Mouse (Mus musculus): Measurements from ENCODE around the gene Hcrt. TPM values are rescaled to one million over a fixed set of nuclear protein-coding genes. Genes with fewer than 3 reads are reported as not detected.
"Not testable (repeated sequence)": the region's sequence is repeated elsewhere in the genome, so short reads cannot be mapped to it uniquely, and the experiment has no call there.

The Hcrt gene
- total and polyA plus RNA-seq, 2 experiments from 2014 or later = 7.1 to 8.0 TPM

DNA sequence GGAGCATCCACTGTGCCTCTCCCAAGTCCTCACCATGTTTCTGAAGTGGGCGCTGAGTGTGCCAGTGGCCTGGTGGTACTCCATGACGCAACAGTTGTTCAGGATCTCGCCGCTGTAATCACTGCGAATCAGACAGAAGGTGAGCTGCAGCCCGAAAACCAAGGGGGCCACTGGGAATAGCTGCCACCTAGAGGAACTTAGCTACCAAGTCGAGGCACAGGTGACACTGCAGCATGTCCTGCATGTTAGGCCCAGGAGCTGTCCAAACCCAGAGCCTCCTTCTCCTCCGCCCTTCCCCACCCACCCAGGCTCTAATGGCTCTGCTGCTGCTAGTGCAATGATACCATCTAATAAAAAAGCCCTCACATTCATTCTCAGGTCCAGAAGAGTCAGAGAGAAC, 33.9 kb upstream of the Hcrt start:
- Histone ChIP-seq H3K9me3 (ENCODE audit: low read length) (no peaks in the 10 kb centered on the region), H3K4me2 (ENCODE audit: low read depth) (no peak overlapping the region), H3K4me1 (ENCODE audit: insufficient read depth) (no peaks in the 10 kb centered on the region), H3K36me3 (ENCODE audit: insufficient read depth) (peaks cover 3% of the 10 kb centered on the region; the same call in 1 of the 2 replicates), H3K4me3 (ENCODE audit: low read depth, low read length) (no peak overlapping the region), H3K9ac (no peak overlapping the region), H3K27me3 (ENCODE audit: insufficient read depth, low read length) (no peaks in the 10 kb centered on the region), H3K27ac (ENCODE audit: low read depth, low read length) (no peak overlapping the region)
- 66% methylated on average over 8 of the region's 8 CpGs for WGBS
- no peak for TF ChIP-seq CTCF (IDR thresholded peaks at IDR 0.05; ENCODE audit: low read depth)
- no peak for ATAC-seq
- DNase-seq = no peak

DNA sequence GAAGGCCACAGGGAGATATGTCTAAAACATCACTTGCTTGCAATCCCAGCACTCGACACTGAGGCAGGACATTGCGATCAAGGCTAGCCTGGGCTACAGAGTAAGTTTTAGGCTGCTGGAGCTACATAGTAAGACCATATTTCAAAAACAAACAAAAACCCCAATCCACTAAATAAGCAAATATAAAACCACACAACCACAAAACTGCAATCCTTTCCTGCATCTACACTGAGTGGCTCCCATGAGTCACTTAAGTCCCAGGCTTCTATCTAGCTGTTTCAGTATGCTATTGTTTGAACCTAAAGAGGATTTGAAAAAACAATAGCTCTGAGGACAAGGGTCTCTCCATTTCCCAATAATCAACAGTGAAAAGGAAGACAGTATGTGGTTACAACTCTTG, 32.7 kb upstream of the Hcrt start:
- Histone ChIP-seq H3K4me1 (ENCODE audit: insufficient read depth) (no peaks in the 10 kb centered on the region), H3K4me3 (ENCODE audit: low read depth, low read length) (no peak overlapping the region)
- 95% methylated on average over 2 of the region's 2 CpGs for WGBS

DNA sequence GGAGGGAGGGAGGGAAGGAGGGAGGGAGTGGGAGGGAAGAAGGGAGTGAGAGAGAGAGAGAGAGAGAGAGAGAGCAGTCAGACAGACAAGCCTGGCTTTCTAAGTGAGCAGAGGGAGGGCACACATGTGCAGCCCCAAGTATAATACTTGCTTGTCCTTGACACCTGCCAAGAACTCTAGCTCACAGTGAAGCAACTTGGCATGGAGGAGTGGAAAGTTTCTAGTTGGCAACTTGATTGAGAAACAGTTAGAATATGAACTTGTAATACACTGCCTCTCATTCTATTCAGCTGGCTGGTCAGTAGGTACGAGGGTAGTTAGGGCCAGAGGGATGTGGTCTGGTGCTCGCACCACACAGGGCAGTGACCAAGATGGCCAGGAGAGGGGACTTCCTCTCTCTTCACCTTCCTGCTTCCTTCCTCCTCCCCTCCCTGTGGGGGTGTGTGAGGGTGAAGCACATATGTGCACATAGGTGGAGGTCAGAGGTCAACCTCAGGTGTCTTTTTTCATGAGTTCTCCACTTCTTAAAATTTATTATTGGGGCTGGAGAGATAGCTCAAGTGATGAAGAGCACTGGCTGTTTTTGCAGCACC, 28.8 kb upstream of the Hcrt start:
- Histone ChIP-seq H3K9me3 (ENCODE audit: low read length) (no peaks in the 10 kb centered on the region), H3K4me1 (ENCODE audit: insufficient read depth) (no peaks in the 10 kb centered on the region), H3K4me3 (ENCODE audit: low read depth, low read length) (no peak overlapping the region), H3K9ac (no peak overlapping the region), H3K27ac (ENCODE audit: low read depth, low read length) (no peak overlapping the region), H3K36me3 (ENCODE audit: insufficient read depth) (peaks cover 15% of the 10 kb centered on the region; the same call in 1 of the 2 replicates), H3K4me2 (ENCODE audit: low read depth) (no peak overlapping the region), H3K27me3 (ENCODE audit: insufficient read depth, low read length) (no peaks in the 10 kb centered on the region)
- WGBS = 74% methylated on average over 2 of the region's 2 CpGs
- no peak for DNase-seq
- TF ChIP-seq CTCF (IDR thresholded peaks at IDR 0.05; ENCODE audit: low read depth) = no peak
- no peak for ATAC-seq

More for the DNA sequence above, 32.7 kb upstream of the Hcrt start:
- H3K36me3 ChIP-seq (ENCODE audit: insufficient read depth) = peaks cover 2% of the 10 kb centered on the region; the same call in 1 of the 2 replicates
- H3K4me2 ChIP-seq (ENCODE audit: low read depth) = no peak overlapping the region
- TF ChIP-seq CTCF (IDR thresholded peaks at IDR 0.05; ENCODE audit: low read depth) = no peak
- H3K9me3 ChIP-seq (ENCODE audit: low read length) = no peaks in the 10 kb centered on the region
- H3K27ac ChIP-seq (ENCODE audit: low read depth, low read length) = no peak overlapping the region
- no peak for ATAC-seq
- H3K27me3 ChIP-seq (ENCODE audit: insufficient read depth, low read length) = no peaks in the 10 kb centered on the region
- DNase-seq = no peak
- no peak overlapping the region for H3K9ac ChIP-seq

- H3K9me3 ChIP-seq (ENCODE audit: low read length); H3K9ac ChIP-seq; H3K27me3 ChIP-seq (ENCODE audit: insufficient read depth, low read length); ATAC-seq; H3K4me2 ChIP-seq (ENCODE audit: low read depth); H3K27ac ChIP-seq (ENCODE audit: low read depth, low read length); H3K4me1 ChIP-seq (ENCODE audit: insufficient read depth); H3K4me3 ChIP-seq (ENCODE audit: low read depth, low read length): not testable (repeated sequence)
- 77% methylated on average over 9 of the region's 9 CpGs for WGBS
- DNase-seq = peak; percentile 24
- peaks cover 15% of the 10 kb centered on the region; the same call in 1 of the 2 replicates for H3K36me3 ChIP-seq (ENCODE audit: insufficient read depth)
Measured at GRCm38 (mm10) chr11:100790644-100791043, 27.9 kb upstream of the Hcrt start.

DNA sequence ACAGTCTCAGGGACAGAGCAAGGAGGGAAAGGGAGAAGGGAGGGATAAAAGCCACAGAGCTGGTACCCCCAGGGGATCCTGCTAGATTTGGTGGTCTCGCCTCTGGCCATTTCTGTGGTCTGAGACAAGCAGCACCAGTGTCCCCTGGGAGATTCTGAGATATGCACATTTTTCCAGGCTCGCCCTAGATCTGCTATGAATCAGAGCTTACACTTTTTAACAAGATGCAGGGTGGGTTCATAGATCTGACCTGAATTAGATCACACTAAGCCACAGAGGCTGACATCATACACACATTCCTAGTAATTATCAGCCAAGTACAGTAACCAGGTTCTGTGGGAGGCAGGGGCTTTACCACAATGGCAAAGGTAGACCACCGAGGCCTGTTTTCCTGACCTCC, 27.0 kb upstream of the Hcrt start:
- H3K27ac ChIP-seq (ENCODE audit: low read depth, low read length) = no peak overlapping the region

DNA sequence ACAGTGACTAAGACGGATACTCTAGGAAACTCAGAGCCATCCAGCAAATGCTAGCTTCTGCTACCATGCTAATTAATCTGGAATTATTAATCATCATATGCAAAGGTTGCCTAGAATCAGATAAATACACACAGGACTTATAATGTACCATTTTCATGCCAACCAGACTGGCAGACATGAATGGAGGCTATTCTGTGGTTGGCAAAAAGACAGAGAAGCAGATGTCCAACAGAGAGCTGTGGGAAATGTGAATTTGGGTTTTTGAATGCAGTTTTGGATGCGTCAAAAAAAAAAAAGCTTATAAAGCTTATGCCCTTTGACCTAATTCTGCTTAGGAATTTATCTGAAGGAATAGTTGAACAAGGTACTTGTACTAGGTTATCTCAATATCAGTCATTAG, 23.0 kb upstream of the Hcrt start:
- TF ChIP-seq CTCF (IDR thresholded peaks at IDR 0.05; ENCODE audit: low read depth) = no peak
- Histone ChIP-seq H3K4me2 (ENCODE audit: low read depth) (no peak overlapping the region), H3K4me1 (ENCODE audit: insufficient read depth) (no peaks in the 10 kb centered on the region), H3K9ac (no peak overlapping the region), H3K27ac (ENCODE audit: low read depth, low read length) (no peak overlapping the region), H3K9me3 (ENCODE audit: low read length) (no peaks in the 10 kb centered on the region), H3K36me3 (ENCODE audit: insufficient read depth) (peaks cover 28% of the 10 kb centered on the region), H3K4me3 (ENCODE audit: low read depth, low read length) (no peak overlapping the region), H3K27me3 (ENCODE audit: insufficient read depth, low read length) (no peaks in the 10 kb centered on the region)
- no peak for ATAC-seq
- peak; percentile 20 for DNase-seq
- WGBS = 66% methylated on average over 2 of the region's 2 CpGs

More for the DNA sequence above, 27.0 kb upstream of the Hcrt start:
- Histone ChIP-seq H3K36me3 (ENCODE audit: insufficient read depth) (peaks cover 15% of the 10 kb centered on the region; the same call in 1 of the 2 replicates), H3K4me3 (ENCODE audit: low read depth, low read length) (no peak overlapping the region), H3K9me3 (ENCODE audit: low read length) (no peaks in the 10 kb centered on the region), H3K4me2 (ENCODE audit: low read depth) (no peak overlapping the region), H3K4me1 (ENCODE audit: insufficient read depth) (no peaks in the 10 kb centered on the region), H3K9ac (no peak overlapping the region), H3K27me3 (ENCODE audit: insufficient read depth, low read length) (no peaks in the 10 kb centered on the region)
- WGBS = 86% methylated on average over 3 of the region's 3 CpGs
- no peak for DNase-seq
- no peak for ATAC-seq
- no peak for TF ChIP-seq CTCF (IDR thresholded peaks at IDR 0.05; ENCODE audit: low read depth)

GRCm38 (mm10) chr11:100784286-100784685, 21.6 kb upstream of the Hcrt start:
- no peak for TF ChIP-seq CTCF (IDR thresholded peaks at IDR 0.05; ENCODE audit: low read depth)
- H3K4me3 ChIP-seq (ENCODE audit: low read depth, low read length) = no peak overlapping the region
- no peaks in the 10 kb centered on the region for H3K4me1 ChIP-seq (ENCODE audit: insufficient read depth)
- DNase-seq = no peak
- H3K27ac ChIP-seq (ENCODE audit: low read depth, low read length) = no peak overlapping the region
- no peak for ATAC-seq
- no peaks in the 10 kb centered on the region for H3K27me3 ChIP-seq (ENCODE audit: insufficient read depth, low read length)
- no peaks in the 10 kb centered on the region for H3K9me3 ChIP-seq (ENCODE audit: low read length)
- 78% methylated on average over 8 of the region's 8 CpGs for WGBS
- H3K36me3 ChIP-seq (ENCODE audit: insufficient read depth) = peaks cover 23% of the 10 kb centered on the region
- H3K4me2 ChIP-seq (ENCODE audit: low read depth) = no peak overlapping the region
- H3K9ac ChIP-seq = no peak overlapping the region
